Mouse (Mus musculus) kidney, embryonic 16.5 days (tissue): ENCODE measurements around the gene Slc25a4. TPM values are rescaled to one million over a fixed set of nuclear protein-coding genes. Genes with fewer than 3 reads are reported as not detected.

ENCODE experiments used
- ATAC-seq: fragments of 200-750 bp; cut with Nextera tagmentation; 2 replicates; pipeline ENCODE4 v1.8.0; 2017; ENCODE audit warnings: moderate TSS enrichment; ENCODE audit not compliant: low FRiP score, low TSS enrichment
- H3K27ac ChIP-seq: fragments of 300-500 bp; sonication (generic); 2 replicates; pipeline ENCODE4 v1.5.1; 2014; ENCODE audit warnings: low read length
- H3K27me3 ChIP-seq: fragments of 300-500 bp; sonication (generic); 2 replicates; pipeline ENCODE4 v1.6.1; 2014; ENCODE audit warnings: low read length, control low read depth, mixed read lengths; ENCODE audit not compliant: insufficient read depth
- H3K36me3 ChIP-seq: fragments of 300-500 bp; sonication (generic); 2 replicates; pipeline ENCODE4 v1.6.1; 2014; ENCODE audit warnings: low read length, control low read depth, mixed read lengths; ENCODE audit not compliant: insufficient read depth
- H3K4me1 ChIP-seq: fragments of 300-500 bp; sonication (generic); 2 replicates; pipeline ENCODE4 v1.6.1; 2014; ENCODE audit warnings: low read length, control low read depth, mixed read lengths; ENCODE audit not compliant: insufficient read depth
- H3K4me2 ChIP-seq: fragments of 300-500 bp; sonication (generic); replicated peaks from 2 replicates; pipeline ENCODE4 v1.6.1; 2014; ENCODE audit warnings: low read depth, low read length
- H3K4me3 ChIP-seq: fragments of 300-500 bp; sonication (generic); 2 replicates; pipeline ENCODE4 v1.5.1; 2014; ENCODE audit warnings: mild to moderate bottlenecking, low read length
- H3K9ac ChIP-seq: fragments of 300-500 bp; sonication (generic); replicated peaks from 2 replicates; pipeline ENCODE4 v1.6.1; 2014; ENCODE audit warnings: low read length
- H3K9me3 ChIP-seq: fragments of 300-500 bp; sonication (generic); 2 replicates; pipeline ENCODE4 v1.6.1; 2016; ENCODE audit warnings: low read length, control low read depth
- WGBS: fragments of 180-500 bp; shearing (Covaris S2); extraction: QIAGEN DNeasy Blood & Tissue Kit; methylation state at CpG from one replicate; pipeline ENCODE4 v1.1.7; 2014; 5-methylcytosine and 5-hydroxymethylcytosine counted together
- polyA plus RNA-seq: library from polyadenylated mRNA; unstranded; fragments of >200 nt; fragmentation: Nextera tagmentation; extraction: Ambion mirVana; gene quantifications from 2 replicates; pipeline ENCODE4 v1.2.1, GENCODE M21; 2015

Gene Slc25a4
- polyA plus RNA-seq, 1 experiment from 2014 or later: 637 TPM

- ATAC-seq: no peak
- WGBS: 77% methylated on average over 12 of the region's 12 CpGs
- Histone ChIP-seq H3K27me3 (no peaks in the 10 kb centered on the region), H3K4me3 (peak overlapping the region; percentile 84), H3K4me1 (peaks cover 33% of the 10 kb centered on the region), H3K4me2 (peak overlapping the region; percentile 70), H3K9me3 (no peaks in the 10 kb centered on the region), H3K9ac (no peak overlapping the region), H3K27ac (no peak overlapping the region), H3K36me3 (peaks cover 43% of the 10 kb centered on the region)
These were observed 2.7 kb downstream of the Slc25a4 start for GRCm38 (mm10) chr8:46208354-46208753.

DNA sequence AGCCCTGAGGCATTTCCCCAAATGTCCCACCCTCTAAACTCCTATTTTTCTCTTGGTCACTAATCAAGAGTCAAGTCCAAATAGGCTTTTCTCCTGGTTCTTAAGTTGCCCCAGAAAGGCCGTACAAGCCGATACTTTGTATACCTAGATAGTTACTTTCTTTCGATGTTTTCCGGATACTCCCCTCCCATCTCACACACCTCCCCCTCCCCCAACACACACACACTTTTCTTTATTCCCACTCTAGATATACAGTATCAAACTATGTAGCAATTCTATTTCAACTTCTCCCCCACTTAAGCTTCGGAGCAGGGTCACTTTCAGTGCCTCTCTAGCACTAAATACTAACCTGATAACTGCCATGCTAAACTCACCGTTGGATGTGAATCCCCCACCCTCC is 5.0 kb downstream of the Slc25a4 start:
- Histone ChIP-seq H3K36me3 (peaks cover 45% of the 10 kb centered on the region), H3K4me1 (peaks cover 21% of the 10 kb centered on the region), H3K9ac (no peak overlapping the region), H3K27ac (no peak overlapping the region), H3K4me2 (no peak overlapping the region), H3K4me3 (no peak overlapping the region), H3K27me3 (no peaks in the 10 kb centered on the region), H3K9me3 (no peaks in the 10 kb centered on the region)
- ATAC-seq: no peak
- 87% methylated on average over 6 of the region's 6 CpGs for WGBS

GRCm38 (mm10) chr8:46204974-46205640 is 6.0 kb downstream of the Slc25a4 start:
- 81% methylated on average over 9 of the region's 9 CpGs for WGBS
- ATAC-seq: no peak
- H3K27me3 ChIP-seq: no peaks in the 10 kb centered on the region
- H3K4me1 ChIP-seq: peaks cover 20% of the 10 kb centered on the region
- no peak overlapping the region for H3K27ac ChIP-seq
- peaks cover 45% of the 10 kb centered on the region for H3K36me3 ChIP-seq
- H3K9me3 ChIP-seq: no peaks in the 10 kb centered on the region
- H3K4me3 ChIP-seq: no peak overlapping the region
- H3K9ac ChIP-seq: no peak overlapping the region
- no peak overlapping the region for H3K4me2 ChIP-seq

- Histone ChIP-seq H3K27me3 (no peaks in the 10 kb centered on the region), H3K4me2 (no peak overlapping the region), H3K27ac (no peak overlapping the region), H3K4me3 (no peak overlapping the region), H3K9ac (no peak overlapping the region), H3K36me3 (peaks cover 45% of the 10 kb centered on the region), H3K4me1 (peaks cover 12% of the 10 kb centered on the region), H3K9me3 (no peaks in the 10 kb centered on the region)
- WGBS: 85% methylated on average over 3 of the region's 3 CpGs
- ATAC-seq: no peak
These were observed 6.8 kb downstream of the Slc25a4 start for GRCm38 (mm10) chr8:46204301-46204700.

GRCm38 (mm10) chr8:46202350-46202749 is 8.7 kb downstream of the Slc25a4 start:
- ATAC-seq: no peak
- Histone ChIP-seq H3K27me3 (no peaks in the 10 kb centered on the region), H3K27ac (no peak overlapping the region), H3K4me1 (no peaks in the 10 kb centered on the region), H3K4me2 (no peak overlapping the region), H3K4me3 (no peak overlapping the region), H3K9me3 (no peaks in the 10 kb centered on the region), H3K36me3 (peaks cover 40% of the 10 kb centered on the region), H3K9ac (no peak overlapping the region)
- 90% methylated on average over 6 of the region's 6 CpGs for WGBS

GRCm38 (mm10) chr8:46197673-46198072 is 13.4 kb downstream of the Slc25a4 start:
- Histone ChIP-seq H3K4me1 (no peaks in the 10 kb centered on the region), H3K4me2 (no peak overlapping the region), H3K4me3 (no peak overlapping the region), H3K9ac (no peak overlapping the region), H3K27me3 (no peaks in the 10 kb centered on the region), H3K27ac (0 out of 2 replicates have a peak overlapping the region, but pooled peaks have one; percentile 27), H3K9me3 (no peaks in the 10 kb centered on the region), H3K36me3 (peaks cover 22% of the 10 kb centered on the region)
- ATAC-seq: no peak
- 86% methylated on average over 5 of the region's 5 CpGs for WGBS

GRCm38 (mm10) chr8:46196877-46197276 is 14.2 kb downstream of the Slc25a4 start:
- ATAC-seq: no peak
- no peak overlapping the region for H3K4me2 ChIP-seq
- H3K4me1 ChIP-seq: no peaks in the 10 kb centered on the region
- H3K9me3 ChIP-seq: no peaks in the 10 kb centered on the region
- no peak overlapping the region for H3K4me3 ChIP-seq
- H3K9ac ChIP-seq: no peak overlapping the region
- H3K27me3 ChIP-seq: no peaks in the 10 kb centered on the region
- 83% methylated on average over 3 of the region's 3 CpGs for WGBS
- peaks cover 28% of the 10 kb centered on the region for H3K36me3 ChIP-seq
- H3K27ac ChIP-seq: no peak overlapping the region

DNA sequence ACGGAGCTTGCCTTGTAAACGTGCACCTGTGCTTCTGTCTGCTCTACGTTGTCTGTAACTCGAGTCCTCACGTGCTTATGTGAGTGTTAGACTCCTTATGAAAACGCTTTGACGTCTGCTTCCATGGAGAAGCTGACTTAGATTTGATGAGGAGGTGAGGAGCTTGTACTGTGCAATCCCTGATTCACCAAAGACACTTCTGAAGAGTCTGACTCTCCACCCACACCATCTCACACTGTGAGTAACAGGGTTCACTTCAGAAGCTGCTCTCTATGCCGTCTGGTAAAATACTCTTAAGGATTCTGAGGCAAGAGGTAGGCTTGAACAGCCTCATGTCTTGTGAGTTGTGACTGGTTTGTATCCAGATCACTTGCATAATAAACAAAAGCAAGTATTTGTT is 18.0 kb downstream of the Slc25a4 start:
- H3K4me3 ChIP-seq: no peak overlapping the region
- H3K36me3 ChIP-seq: peaks cover 28% of the 10 kb centered on the region
- no peak overlapping the region for H3K4me2 ChIP-seq
- 79% methylated on average over 8 of the region's 8 CpGs for WGBS
- H3K4me1 ChIP-seq: no peaks in the 10 kb centered on the region
- no peak overlapping the region for H3K9ac ChIP-seq
- H3K27ac ChIP-seq: no peak overlapping the region
- no peaks in the 10 kb centered on the region for H3K27me3 ChIP-seq
- no peaks in the 10 kb centered on the region for H3K9me3 ChIP-seq
- no peak for ATAC-seq

GRCm38 (mm10) chr8:46185361-46185760 is 25.7 kb downstream of the Slc25a4 start:
- no peak for ATAC-seq
- WGBS: 6% methylated on average over 2 of the region's 2 CpGs
- H3K27ac ChIP-seq: no peak overlapping the region
- H3K9me3 ChIP-seq: no peaks in the 10 kb centered on the region
- no peak overlapping the region for H3K4me3 ChIP-seq
- H3K9ac ChIP-seq: no peak overlapping the region
- H3K36me3 ChIP-seq: no peaks in the 10 kb centered on the region
- H3K27me3 ChIP-seq: no peaks in the 10 kb centered on the region
- H3K4me1 ChIP-seq: no peaks in the 10 kb centered on the region
- no peak overlapping the region for H3K4me2 ChIP-seq

GRCm38 (mm10) chr8:46180136-46180535 is 30.9 kb downstream of the Slc25a4 start:
- H3K4me2 ChIP-seq: no peak overlapping the region
- H3K9ac ChIP-seq: no peak overlapping the region
- H3K9me3 ChIP-seq: no peaks in the 10 kb centered on the region; the same call in 1 of the 2 replicates
- ATAC-seq: no peak
- no peak overlapping the region for H3K4me3 ChIP-seq
- no peaks in the 10 kb centered on the region for H3K27me3 ChIP-seq
- H3K36me3 ChIP-seq: 0 out of 2 replicates have a peak, but pooled peaks cover 3% of the 10 kb centered on the region
- no peak overlapping the region for H3K27ac ChIP-seq
- H3K4me1 ChIP-seq: no peaks in the 10 kb centered on the region
- WGBS: 94% methylated on average over 7 of the region's 7 CpGs
